Mouse (Mus musculus): Measurements from ENCODE around the gene Mpzl1. TPM values are rescaled to one million over a fixed set of nuclear protein-coding genes. Genes with fewer than 3 reads are reported as not detected.

Gene Mpzl1
- polyA plus RNA-seq, 1 experiment, result 42.0 TPM

DNA sequence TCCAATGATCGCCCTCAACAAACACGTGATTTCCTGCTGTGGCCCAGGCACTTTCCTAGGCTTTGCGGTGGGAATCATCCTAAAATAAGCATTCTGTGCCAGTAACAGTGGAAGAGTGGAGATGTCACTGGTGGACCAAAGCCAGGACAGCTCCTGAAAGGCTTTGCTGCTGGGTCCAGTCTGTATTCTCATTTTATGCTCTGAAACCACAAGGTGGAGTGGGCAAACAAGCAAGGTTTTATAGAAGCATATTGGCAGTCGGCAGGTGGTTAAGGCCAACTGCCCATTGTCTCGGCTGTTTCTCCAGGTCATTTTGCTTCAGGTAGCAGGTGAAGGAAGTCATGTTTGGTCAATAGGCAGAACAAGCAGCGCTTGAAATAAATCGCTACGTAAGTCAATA is 3.2 kb downstream of the Mpzl1 start:
- H3K36me3 ChIP-seq (ENCODE audit: control insufficient read depth, insufficient read depth, low read length), result no peaks in the 10 kb centered on the region
- H3K4me1 ChIP-seq (ENCODE audit: control insufficient read depth, insufficient read depth, low read length), result peaks cover 12% of the 10 kb centered on the region; the same call in 1 of the 2 replicates
- 66% methylated on average over 8 of the region's 8 CpGs for WGBS
- H3K4me3 ChIP-seq (ENCODE audit: insufficient read depth, low read depth, low read length), result no peak overlapping the region
- H3K27ac ChIP-seq (ENCODE audit: insufficient read depth, low read depth, low read length), result no peak overlapping the region
- TF ChIP-seq CTCF (conservative IDR thresholded peaks at IDR 0.05; ENCODE audit: insufficient read depth, insufficient read length, low read depth, low read length) (no peak), POLR2A (IDR thresholded peaks at IDR 0.05; ENCODE audit: low read depth, low read length) (no peak)
- H3K27me3 ChIP-seq (replicated peaks; ENCODE audit: control insufficient read depth, insufficient read depth, low read length), result no peaks in the 10 kb centered on the region
- no peak for DNase-seq

GRCm38 (mm10) chr1:165629975-165630374 is 4.4 kb downstream of the Mpzl1 start:
- Histone ChIP-seq H3K27me3 (replicated peaks; ENCODE audit: control insufficient read depth, insufficient read depth, low read length) (no peaks in the 10 kb centered on the region), H3K36me3 (ENCODE audit: control insufficient read depth, insufficient read depth, low read length) (no peaks in the 10 kb centered on the region), H3K27ac (ENCODE audit: insufficient read depth, low read depth, low read length) (no peak overlapping the region), H3K4me3 (ENCODE audit: insufficient read depth, low read depth, low read length) (no peak overlapping the region), H3K4me1 (ENCODE audit: control insufficient read depth, insufficient read depth, low read length) (peaks cover 15% of the 10 kb centered on the region; the same call in 1 of the 2 replicates)
- no peak for DNase-seq
- TF ChIP-seq POLR2A (IDR thresholded peaks at IDR 0.05; ENCODE audit: low read depth, low read length) (no peak), CTCF (conservative IDR thresholded peaks at IDR 0.05; ENCODE audit: insufficient read depth, insufficient read length, low read depth, low read length) (no peak)
- WGBS, result 63% methylated on average over 8 of the region's 8 CpGs

DNA sequence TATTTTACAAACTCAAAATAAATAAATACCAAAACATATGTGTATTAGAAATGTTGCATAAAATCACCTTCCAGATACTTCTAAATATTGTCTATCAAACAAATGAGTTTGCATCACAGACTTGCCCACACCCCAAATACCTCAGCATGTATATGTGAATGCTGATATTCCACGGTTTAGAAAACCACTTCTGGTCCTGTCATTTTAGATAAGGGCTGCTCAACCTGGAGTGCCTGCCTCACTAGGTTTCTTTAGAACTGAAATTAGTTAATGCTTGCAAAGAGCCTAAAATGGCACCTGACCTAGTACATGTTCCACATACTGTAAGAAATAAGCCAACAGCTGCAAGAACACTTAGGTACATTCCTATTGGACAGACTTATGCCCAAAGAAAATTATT is 5.7 kb downstream of the Mpzl1 start:
- WGBS, result 80% methylated on average over 1 of the region's 1 CpGs
- H3K27ac ChIP-seq (ENCODE audit: insufficient read depth, low read depth, low read length), result no peak overlapping the region
- H3K4me1 ChIP-seq (ENCODE audit: control insufficient read depth, insufficient read depth, low read length), result peaks cover 13% of the 10 kb centered on the region; the same call in 1 of the 2 replicates
- H3K27me3 ChIP-seq (replicated peaks; ENCODE audit: control insufficient read depth, insufficient read depth, low read length), result no peaks in the 10 kb centered on the region
- TF ChIP-seq POLR2A (IDR thresholded peaks at IDR 0.05; ENCODE audit: low read depth, low read length), result no peak
- TF ChIP-seq CTCF (conservative IDR thresholded peaks at IDR 0.05; ENCODE audit: insufficient read depth, insufficient read length, low read depth, low read length), result no peak
- no peaks in the 10 kb centered on the region for H3K36me3 ChIP-seq (ENCODE audit: control insufficient read depth, insufficient read depth, low read length)
- no peak overlapping the region for H3K4me3 ChIP-seq (ENCODE audit: insufficient read depth, low read depth, low read length)
- no peak for DNase-seq

DNA sequence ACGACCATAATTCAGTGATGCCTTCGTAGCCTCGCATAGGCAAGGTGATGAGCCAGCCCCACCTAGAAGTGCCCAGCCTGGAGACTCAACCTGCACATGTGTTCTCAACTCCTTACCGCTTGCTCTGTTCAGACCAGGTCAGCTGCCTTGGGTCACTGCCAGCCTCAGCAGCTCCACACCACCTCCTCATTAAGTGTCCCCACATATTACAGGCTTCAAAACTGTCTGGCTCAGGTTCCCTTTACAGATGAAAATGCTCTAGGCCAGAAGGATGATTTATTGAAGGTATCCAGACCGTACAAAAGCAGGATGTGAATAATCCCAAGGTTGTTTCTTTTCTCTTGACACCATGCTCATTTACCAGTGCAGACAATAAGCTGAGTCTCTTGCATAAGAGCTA is 8.4 kb downstream of the Mpzl1 start:
- H3K4me1 ChIP-seq (ENCODE audit: control insufficient read depth, insufficient read depth, low read length), result peaks cover 9% of the 10 kb centered on the region; the same call in 1 of the 2 replicates
- 45% methylated on average over 5 of the region's 5 CpGs for WGBS
- H3K4me3 ChIP-seq (ENCODE audit: insufficient read depth, low read depth, low read length), result no peak overlapping the region
- H3K36me3 ChIP-seq (ENCODE audit: control insufficient read depth, insufficient read depth, low read length), result no peaks in the 10 kb centered on the region
- H3K27me3 ChIP-seq (replicated peaks; ENCODE audit: control insufficient read depth, insufficient read depth, low read length), result no peaks in the 10 kb centered on the region
- H3K27ac ChIP-seq (ENCODE audit: insufficient read depth, low read depth, low read length), result 0 out of 2 replicates have a peak overlapping the region, but pooled peaks have one; percentile 6
- peak; percentile 69 for DNase-seq
- TF ChIP-seq POLR2A (IDR thresholded peaks at IDR 0.05; ENCODE audit: low read depth, low read length) (no peak), CTCF (conservative IDR thresholded peaks at IDR 0.05; ENCODE audit: insufficient read depth, insufficient read length, low read depth, low read length) (no peak)

GRCm38 (mm10) chr1:165625058-165625457 is 9.3 kb downstream of the Mpzl1 start:
- Histone ChIP-seq H3K27ac (ENCODE audit: insufficient read depth, low read depth, low read length) (no peak overlapping the region), H3K36me3 (ENCODE audit: control insufficient read depth, insufficient read depth, low read length) (no peaks in the 10 kb centered on the region), H3K4me1 (ENCODE audit: control insufficient read depth, insufficient read depth, low read length) (peaks cover 9% of the 10 kb centered on the region; the same call in 1 of the 2 replicates), H3K27me3 (replicated peaks; ENCODE audit: control insufficient read depth, insufficient read depth, low read length) (no peaks in the 10 kb centered on the region), H3K4me3 (ENCODE audit: insufficient read depth, low read depth, low read length) (no peak overlapping the region)
- DNase-seq, result no peak
- WGBS, result 68% methylated on average over 5 of the region's 5 CpGs
- TF ChIP-seq POLR2A (IDR thresholded peaks at IDR 0.05; ENCODE audit: low read depth, low read length), result no peak
- TF ChIP-seq CTCF (conservative IDR thresholded peaks at IDR 0.05; ENCODE audit: insufficient read depth, insufficient read length, low read depth, low read length), result no peak

GRCm38 (mm10) chr1:165618201-165618624 is 16.1 kb downstream of the Mpzl1 start:
- Histone ChIP-seq H3K4me1 (ENCODE audit: control insufficient read depth, insufficient read depth, low read length) (peaks cover 22% of the 10 kb centered on the region), H3K4me3 (ENCODE audit: insufficient read depth, low read depth, low read length) (no peak overlapping the region), H3K27ac (ENCODE audit: insufficient read depth, low read depth, low read length) (peak overlapping the region; percentile 10; the same call in 1 of the 2 replicates), H3K36me3 (ENCODE audit: control insufficient read depth, insufficient read depth, low read length) (no peaks in the 10 kb centered on the region), H3K27me3 (replicated peaks; ENCODE audit: control insufficient read depth, insufficient read depth, low read length) (no peaks in the 10 kb centered on the region)
- 55% methylated on average over 9 of the region's 9 CpGs for whole genome bisulfite sequencing
- TF ChIP-seq CTCF (conservative IDR thresholded peaks at IDR 0.05; ENCODE audit: insufficient read depth, insufficient read length, low read depth, low read length) (no peak), POLR2A (IDR thresholded peaks at IDR 0.05; ENCODE audit: low read depth, low read length) (no peak)
- peak; percentile 68 for DNase-seq

DNA sequence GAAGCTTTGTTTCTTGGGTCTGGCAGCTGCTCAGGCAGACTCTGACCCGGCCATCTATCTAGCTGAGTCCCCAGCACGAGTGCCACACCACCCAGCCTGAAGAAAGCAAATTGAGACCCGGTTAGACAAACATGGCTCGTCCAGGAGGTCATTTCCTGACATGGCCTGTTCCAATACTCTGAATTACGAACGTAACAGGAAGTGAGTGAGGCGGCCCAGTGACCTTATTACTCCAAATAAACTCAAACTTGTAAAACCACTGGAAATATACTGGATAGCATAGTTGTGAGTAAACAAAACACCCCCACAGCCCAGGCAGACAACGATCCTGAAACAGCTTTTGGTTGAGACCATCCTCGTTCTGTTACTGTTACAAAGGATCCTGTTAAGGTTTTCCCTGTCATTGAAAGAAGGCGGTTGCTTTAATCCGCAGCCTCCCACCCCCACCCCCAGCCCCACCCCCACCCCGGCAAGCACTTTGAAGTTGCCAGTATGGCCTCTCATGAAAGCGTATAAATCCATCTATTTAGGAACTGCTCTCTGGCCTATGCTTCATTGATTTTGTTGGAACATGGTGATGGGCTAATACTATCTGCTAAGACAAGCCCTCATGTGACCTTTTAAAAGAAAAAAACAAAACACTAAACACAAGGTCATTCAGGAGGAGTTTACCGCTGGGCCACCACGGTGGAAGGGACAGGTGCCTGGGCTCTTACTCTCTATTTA is 17.0 kb downstream of the Mpzl1 start:
- WGBS, result 13% methylated on average over 15 of the region's 15 CpGs
- no peaks in the 10 kb centered on the region for H3K36me3 ChIP-seq (ENCODE audit: control insufficient read depth, insufficient read depth, low read length)
- peaks cover 22% of the 10 kb centered on the region for H3K4me1 ChIP-seq (ENCODE audit: control insufficient read depth, insufficient read depth, low read length)
- H3K4me3 ChIP-seq (ENCODE audit: insufficient read depth, low read depth, low read length), result no peak overlapping the region
- no peaks in the 10 kb centered on the region for H3K27me3 ChIP-seq (replicated peaks; ENCODE audit: control insufficient read depth, insufficient read depth, low read length)
- TF ChIP-seq CTCF (conservative IDR thresholded peaks at IDR 0.05; ENCODE audit: insufficient read depth, insufficient read length, low read depth, low read length) (no peak), POLR2A (IDR thresholded peaks at IDR 0.05; ENCODE audit: low read depth, low read length) (no peak)
- DNase-seq, result peak; percentile 89
- H3K27ac ChIP-seq (ENCODE audit: insufficient read depth, low read depth, low read length), result peak overlapping the region; percentile 95

All from kidney, adult 2 months (tissue).